Mouse (Mus musculus): ENCODE results near the gene Lsm14b. TPM values are rescaled to one million over a fixed set of nuclear protein-coding genes. Genes with fewer than 3 reads are reported as not detected.

Gene Lsm14b
- polyA plus RNA-seq, 2 experiments = 1.7 to 10.7 TPM

DNA sequence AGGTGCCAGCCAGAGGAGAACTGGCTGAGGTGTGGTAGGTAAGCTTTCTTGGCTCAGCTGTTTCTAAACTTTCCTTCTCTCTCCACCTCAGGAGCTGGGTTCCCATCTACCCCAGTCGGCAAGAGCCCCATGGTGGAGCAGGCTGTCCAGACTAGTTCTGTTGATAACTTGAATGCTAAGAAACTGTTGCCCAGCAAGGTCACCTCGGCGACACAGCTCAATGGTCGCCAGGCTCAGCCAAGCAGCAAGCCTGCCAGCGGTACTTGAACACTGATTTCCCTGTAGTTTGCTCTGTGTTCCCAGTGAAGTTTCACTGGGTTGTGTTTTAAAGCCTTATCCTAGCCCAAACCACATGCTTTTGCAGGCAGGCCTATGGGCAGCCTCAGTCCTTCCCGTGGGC is 6.5 kb downstream of the Lsm14b start:
- no peaks in the 10 kb centered on the region for H3K9me3 ChIP-seq (ENCODE audit: control insufficient read depth, low read length)

DNA sequence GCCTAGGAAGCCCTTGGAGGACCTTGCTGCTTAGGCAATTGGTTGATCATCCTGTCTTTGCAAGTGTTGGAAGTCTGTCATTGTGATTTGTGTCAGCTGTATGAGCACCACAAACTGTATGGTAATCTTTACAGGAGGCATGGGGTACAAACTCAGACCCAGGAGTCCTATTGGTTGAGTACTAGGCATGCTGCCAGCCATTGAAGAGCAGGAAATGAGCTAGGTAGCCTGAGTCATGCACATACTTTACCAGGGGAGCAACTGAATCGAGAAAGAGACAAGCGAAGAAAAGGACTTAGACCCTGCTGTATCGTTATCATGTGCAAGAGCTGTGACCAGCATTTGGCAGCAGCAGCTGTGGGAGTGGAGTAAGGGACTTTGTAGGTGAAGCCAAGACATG is 8.1 kb downstream of the Lsm14b start:
- Histone ChIP-seq H3K27ac (no peak overlapping the region), H3K27me3 (ENCODE audit: control insufficient read depth, insufficient read depth, low read length) (no peaks in the 10 kb centered on the region), H3K9me3 (ENCODE audit: control insufficient read depth, low read length) (no peaks in the 10 kb centered on the region), H3K4me3 (ENCODE audit: insufficient read depth in 1 of 2, low read depth in 2 of 2, low read length in 2 of 2) (no peak overlapping the region), H3K9ac (replicated peaks) (no peak overlapping the region), H3K4me1 (replicated peaks; ENCODE audit: control insufficient read depth in 2 of 2, insufficient read depth in 2 of 2, low read length in 1 of 2) (no peaks in the 10 kb centered on the region), H3K4me2 (ENCODE audit: low read depth) (no peak overlapping the region), H3K36me3 (replicated peaks; ENCODE audit: control insufficient read depth, insufficient read depth, low read depth) (peaks cover 58% of the 10 kb centered on the region)
- TF ChIP-seq EP300 (IDR thresholded peaks at IDR 0.05; ENCODE audit: low read depth) = no peak
- TF ChIP-seq CTCF (IDR thresholded peaks at IDR 0.05; ENCODE audit: low read depth) = no peak
- DNase-seq (ENCODE audit: low read depth in 3 of 3, low spot score in 3 of 3) (no peak), ATAC-seq (ENCODE audit: insufficient read depth) (no peak)
- 75% methylated on average over 3 of the region's 3 CpGs for WGBS (ENCODE audit: insufficient replicate concordance)

More for the DNA sequence above, 6.5 kb downstream of the Lsm14b start:
- no peak overlapping the region for H3K9ac ChIP-seq (replicated peaks)
- peaks cover 43% of the 10 kb centered on the region for H3K36me3 ChIP-seq (replicated peaks; ENCODE audit: control insufficient read depth, insufficient read depth, low read depth)
- H3K27me3 ChIP-seq (ENCODE audit: control insufficient read depth, insufficient read depth, low read length) = no peaks in the 10 kb centered on the region
- H3K4me1 ChIP-seq (replicated peaks; ENCODE audit: control insufficient read depth in 2 of 2, insufficient read depth in 2 of 2, low read length in 1 of 2) = peaks cover 5 to 6% of the 10 kb centered on the region in 2 experiments
- no peak overlapping the region for H3K4me2 ChIP-seq (ENCODE audit: low read depth)
- TF ChIP-seq EP300 (IDR thresholded peaks at IDR 0.05; ENCODE audit: low read depth) = no peak
- no peak for TF ChIP-seq CTCF (IDR thresholded peaks at IDR 0.05; ENCODE audit: low read depth)
- ATAC-seq (ENCODE audit: insufficient read depth) (no peak), DNase-seq (ENCODE audit: low read depth in 3 of 3, low spot score in 3 of 3) (no peak)
- WGBS (ENCODE audit: insufficient replicate concordance) = 85% methylated on average over 6 of the region's 6 CpGs
- H3K27ac ChIP-seq = no peak overlapping the region
- H3K4me3 ChIP-seq (ENCODE audit: insufficient read depth in 1 of 2, low read depth in 2 of 2, low read length in 2 of 2) = no peak overlapping the region

DNA sequence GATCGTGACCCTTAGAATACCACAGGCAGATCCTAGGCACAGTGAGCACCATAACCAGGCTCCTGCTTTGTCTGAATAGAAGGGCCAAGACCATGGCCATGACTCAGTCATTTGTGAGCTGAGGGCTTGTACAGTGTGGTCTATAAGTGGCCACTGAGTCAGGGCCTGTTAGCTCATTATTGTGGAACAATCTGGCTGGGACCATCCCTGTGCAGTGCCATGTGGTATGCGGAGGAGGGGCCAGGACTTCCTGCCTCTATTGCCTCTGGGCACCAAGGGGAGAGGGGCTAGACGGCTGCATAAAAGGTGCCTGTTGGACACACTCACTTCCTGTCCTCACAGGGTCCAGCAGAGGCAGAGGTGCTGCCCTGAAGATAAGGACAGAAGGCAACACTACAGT is 9.2 kb downstream of the Lsm14b start:
- no peak overlapping the region for H3K4me2 ChIP-seq (ENCODE audit: low read depth)
- H3K4me1 ChIP-seq (replicated peaks; ENCODE audit: control insufficient read depth in 2 of 2, insufficient read depth in 2 of 2, low read length in 1 of 2) = no peaks in the 10 kb centered on the region
- peaks cover 63% of the 10 kb centered on the region for H3K36me3 ChIP-seq (replicated peaks; ENCODE audit: control insufficient read depth, insufficient read depth, low read depth)
- no peaks in the 10 kb centered on the region for H3K9me3 ChIP-seq (ENCODE audit: control insufficient read depth, low read length)
- no peak overlapping the region for H3K9ac ChIP-seq (replicated peaks)
- no peak overlapping the region for H3K4me3 ChIP-seq (ENCODE audit: insufficient read depth in 1 of 2, low read depth in 2 of 2, low read length in 2 of 2)
- H3K27ac ChIP-seq = no peak overlapping the region
- no peaks in the 10 kb centered on the region for H3K27me3 ChIP-seq (ENCODE audit: control insufficient read depth, insufficient read depth, low read length)
- 54% methylated on average over 3 of the region's 3 CpGs for WGBS (ENCODE audit: insufficient replicate concordance)
- TF ChIP-seq CTCF (IDR thresholded peaks at IDR 0.05; ENCODE audit: low read depth) = no peak
- TF ChIP-seq EP300 (IDR thresholded peaks at IDR 0.05; ENCODE audit: low read depth) = no peak
- ATAC-seq (ENCODE audit: insufficient read depth) (no peak), DNase-seq (ENCODE audit: low read depth in 3 of 3, low spot score in 3 of 3) (no peak)

DNA sequence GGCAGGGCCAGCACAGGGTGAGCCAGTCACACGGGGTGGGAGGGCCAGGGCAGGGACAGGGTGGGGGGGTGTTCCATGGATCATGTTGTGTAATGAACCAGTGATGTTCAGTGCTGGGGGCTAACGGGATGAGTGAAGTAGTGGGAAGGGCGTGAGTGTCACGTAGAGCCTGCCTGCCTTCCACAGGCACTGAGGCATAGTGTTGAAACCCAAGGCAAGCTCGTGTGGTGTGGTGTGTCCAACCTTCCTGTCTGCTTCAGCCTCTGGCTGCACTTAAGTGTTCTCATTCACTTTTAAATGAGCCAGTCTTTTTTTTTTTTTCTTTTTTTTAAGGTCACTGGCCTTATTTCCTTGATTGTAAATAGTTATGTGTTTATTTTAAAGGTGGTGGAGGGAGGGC is 10.0 kb downstream of the Lsm14b start:
- DNase-seq (ENCODE audit: low read depth in 3 of 3, low spot score in 3 of 3) = no peak
- 58% methylated on average over 5 of the region's 5 CpGs for WGBS (ENCODE audit: insufficient replicate concordance)
- no peak overlapping the region for H3K9ac ChIP-seq (replicated peaks)
- no peaks in the 10 kb centered on the region for H3K27me3 ChIP-seq (ENCODE audit: control insufficient read depth, insufficient read depth, low read length)
- H3K36me3 ChIP-seq (replicated peaks; ENCODE audit: control insufficient read depth, insufficient read depth, low read depth) = peaks cover 64% of the 10 kb centered on the region
- no peak overlapping the region for H3K27ac ChIP-seq
- no peak overlapping the region for H3K4me3 ChIP-seq (ENCODE audit: insufficient read depth in 1 of 2, low read depth in 2 of 2, low read length in 2 of 2)
- TF ChIP-seq CTCF (IDR thresholded peaks at IDR 0.05; ENCODE audit: low read depth) = no peak
- no peak for TF ChIP-seq EP300 (IDR thresholded peaks at IDR 0.05; ENCODE audit: low read depth)
- no peaks in the 10 kb centered on the region for H3K4me1 ChIP-seq (replicated peaks; ENCODE audit: control insufficient read depth in 2 of 2, insufficient read depth in 2 of 2, low read length in 1 of 2)
- H3K4me2 ChIP-seq (ENCODE audit: low read depth) = no peak overlapping the region
- no peaks in the 10 kb centered on the region for H3K9me3 ChIP-seq (ENCODE audit: control insufficient read depth, low read length)
- no peak for ATAC-seq (ENCODE audit: insufficient read depth)

DNA sequence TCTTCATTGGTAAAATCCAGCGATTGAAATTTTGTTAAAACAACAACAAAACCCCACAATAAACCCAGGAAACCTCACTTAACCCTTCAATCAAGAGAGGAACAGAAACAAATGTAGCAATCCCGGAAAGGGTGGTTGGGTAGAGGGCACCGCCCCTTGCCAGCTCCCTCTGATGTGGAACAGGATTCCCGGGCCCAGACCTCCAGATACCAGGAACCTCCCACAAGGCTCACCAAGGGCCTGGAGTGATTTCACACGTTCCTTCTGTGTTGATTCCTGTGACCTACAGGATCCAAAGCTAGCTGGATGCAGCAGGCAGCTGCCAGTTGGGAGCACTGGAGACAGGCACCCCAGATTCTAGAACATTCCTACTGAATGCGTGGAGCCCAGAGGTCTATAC is 15.6 kb downstream of the Lsm14b start:
- Histone ChIP-seq H3K9me3 (ENCODE audit: control insufficient read depth, low read length) (no peaks in the 10 kb centered on the region), H3K4me1 (replicated peaks; ENCODE audit: control insufficient read depth in 2 of 2, insufficient read depth in 2 of 2, low read length in 1 of 2) (peaks cover 10 to 13% of the 10 kb centered on the region in 2 experiments), H3K4me2 (ENCODE audit: low read depth) (peak overlapping the region; percentile 100; the same call in 1 of the 2 replicates), H3K36me3 (replicated peaks; ENCODE audit: control insufficient read depth, insufficient read depth, low read depth) (peaks cover 42% of the 10 kb centered on the region), H3K9ac (replicated peaks) (no peak overlapping the region), H3K4me3 (ENCODE audit: insufficient read depth in 1 of 2, low read depth in 2 of 2, low read length in 2 of 2) (peak overlapping the region; percentile 47 to 73; a peak in 3 of 4 replicates), H3K27me3 (ENCODE audit: control insufficient read depth, insufficient read depth, low read length) (peaks cover 3% of the 10 kb centered on the region), H3K27ac (no peak overlapping the region)
- ATAC-seq (ENCODE audit: insufficient read depth) (no peak), DNase-seq (ENCODE audit: low read depth in 3 of 3, low spot score in 3 of 3) (no peak)
- 44% methylated on average over 6 of the region's 6 CpGs for WGBS (ENCODE audit: insufficient replicate concordance)
- TF ChIP-seq CTCF (IDR thresholded peaks at IDR 0.05; ENCODE audit: low read depth) = no peak
- TF ChIP-seq EP300 (IDR thresholded peaks at IDR 0.05; ENCODE audit: low read depth) = no peak

Data from liver, embryonic 14.5 days (tissue).